Mouse (Mus musculus) hindbrain, embryonic 10.5 days (tissue): Measurements from ENCODE around the gene Hps5. TPM values are rescaled to one million over a fixed set of nuclear protein-coding genes. Genes with fewer than 3 reads are reported as not detected.
"Not testable (repeated sequence)": the region's sequence is repeated elsewhere in the genome, so short reads cannot be mapped to it uniquely, and the experiment has no call there.

ENCODE experiments used
- DNase-seq: peaks from one replicate; pipeline ENCODE4 v3.0.0-alpha.2; 2017; ENCODE audit warnings: low spot score
- H3K27ac ChIP-seq: fragments of 300-500 bp; sonication (generic); 2 replicates; pipeline ENCODE4 v1.5.1; 2016; ENCODE audit warnings: mild to moderate bottlenecking, moderate library complexity
- H3K27me3 ChIP-seq: fragments of 300-500 bp; sonication (generic); 2 replicates; pipeline ENCODE4 v1.6.1; 2016; ENCODE audit warnings: mild to moderate bottlenecking; ENCODE audit not compliant: poor library complexity, insufficient read depth, severe bottlenecking
- H3K36me3 ChIP-seq: fragments of 300-500 bp; sonication (generic); 2 replicates; pipeline ENCODE4 v1.6.1; 2016; ENCODE audit warnings: mild to moderate bottlenecking, moderate library complexity
- H3K4me1 ChIP-seq: fragments of 300-500 bp; sonication (generic); replicated peaks from 2 replicates; pipeline ENCODE4 v1.6.1; 2016; ENCODE audit warnings: mild to moderate bottlenecking
- H3K4me3 ChIP-seq: fragments of 300-500 bp; sonication (generic); 2 replicates; pipeline ENCODE4 v1.5.1; 2016; ENCODE audit warnings: mild to moderate bottlenecking, moderate library complexity
- H3K9me3 ChIP-seq: fragments of 300-500 bp; sonication (generic); 2 replicates; pipeline ENCODE4 v1.6.1; 2016; ENCODE audit warnings: mild to moderate bottlenecking, moderate library complexity
- WGBS: fragments of 180-500 bp; shearing (Covaris S2); methylation state at CpG from one replicate; pipeline ENCODE4 v1.1.7; 2016; 5-methylcytosine and 5-hydroxymethylcytosine counted together
- polyA plus RNA-seq: library from polyadenylated mRNA; unstranded; fragments of >200 nt; fragmentation: Nextera tagmentation; extraction: Ambion mirVana; gene quantifications from 2 replicates; pipeline ENCODE4 v1.2.1, GENCODE M21; 2016

The Hps5 gene
- polyA plus RNA-seq, 1 experiment from 2014 or later: 21.1 TPM

- 90% methylated on average over 7 of the region's 7 CpGs for WGBS
- H3K27ac ChIP-seq: no peak overlapping the region
- no peaks in the 10 kb centered on the region for H3K27me3 ChIP-seq
- H3K9me3 ChIP-seq: no peaks in the 10 kb centered on the region
- no peak overlapping the region for H3K4me3 ChIP-seq
- H3K4me1 ChIP-seq: no peaks in the 10 kb centered on the region
- DNase-seq: no peak
- H3K36me3 ChIP-seq: no peaks in the 10 kb centered on the region
Observed at GRCm38 (mm10) chr7:46746381-46746780, 49.5 kb downstream of the Hps5 start.

- H3K9me3 ChIP-seq: no peaks in the 10 kb centered on the region
- no peaks in the 10 kb centered on the region for H3K36me3 ChIP-seq
- H3K4me3 ChIP-seq: no peak overlapping the region
- no peak overlapping the region for H3K27ac ChIP-seq
- H3K4me1 ChIP-seq: no peaks in the 10 kb centered on the region
- no peak for DNase-seq
- WGBS: 84% methylated on average over 3 of the region's 3 CpGs
- H3K27me3 ChIP-seq: no peaks in the 10 kb centered on the region
Observed at GRCm38 (mm10) chr7:46745816-46746215, 50.0 kb downstream of the Hps5 start.

- not testable (repeated sequence) for DNase-seq, H3K36me3 ChIP-seq, H3K9me3 ChIP-seq, H3K27me3 ChIP-seq, H3K27ac ChIP-seq, H3K4me3 ChIP-seq, H3K4me1 ChIP-seq
- WGBS: 83% methylated on average over 3 of the region's 3 CpGs
Observed at GRCm38 (mm10) chr7:46742880-46743279, 53.0 kb downstream of the Hps5 start, which contains the start of gene Saa1. Saa1 (minus strand) TSS chr7:46742980.

- not testable (repeated sequence) for H3K4me3 ChIP-seq, DNase-seq, H3K4me1 ChIP-seq, H3K27me3 ChIP-seq, H3K27ac ChIP-seq, H3K36me3 ChIP-seq, H3K9me3 ChIP-seq
- 84% methylated on average over 5 of the region's 5 CpGs for WGBS
Observed at GRCm38 (mm10) chr7:46740041-46740440, 55.8 kb downstream of the Hps5 start.

GRCm38 (mm10) chr7:46738561-46739460 lies 57.1 kb downstream of the Hps5 start:
- H3K27me3 ChIP-seq: no peaks in the 10 kb centered on the region
- no peaks in the 10 kb centered on the region for H3K9me3 ChIP-seq
- H3K4me3 ChIP-seq: no peak overlapping the region
- H3K36me3 ChIP-seq: no peaks in the 10 kb centered on the region
- H3K27ac ChIP-seq: no peak overlapping the region
- H3K4me1 ChIP-seq: no peaks in the 10 kb centered on the region
- no peak for DNase-seq
- 84% methylated on average over 12 of the region's 12 CpGs for WGBS

- Histone ChIP-seq H3K4me3 (no peak overlapping the region), H3K4me1 (no peaks in the 10 kb centered on the region), H3K27ac (no peak overlapping the region), H3K27me3 (no peaks in the 10 kb centered on the region), H3K36me3 (no peaks in the 10 kb centered on the region), H3K9me3 (no peaks in the 10 kb centered on the region)
- no peak for DNase-seq
- 88% methylated on average over 2 of the region's 2 CpGs for WGBS
Observed at GRCm38 (mm10) chr7:46734983-46735382, 60.9 kb downstream of the Hps5 start.

- no peak within 1 kb of the TSS for H3K4me3 ChIP-seq
- H3K27me3 ChIP-seq: no peaks in the 10 kb centered on the region
- H3K9me3 ChIP-seq: no peaks in the 10 kb centered on the region
- no peaks in the 10 kb centered on the region for H3K36me3 ChIP-seq
- DNase-seq: no peak
- WGBS: 84% methylated on average over 4 of the region's 4 CpGs
- H3K4me1 ChIP-seq: no peaks in the 10 kb centered on the region
- H3K27ac ChIP-seq: no peak within 1 kb of the TSS
Observed at GRCm38 (mm10) chr7:46732458-46732857, 63.4 kb downstream of the Hps5 start, which contains the start of gene Saa4. Saa4 (minus strand) TSS chr7:46732603.

GRCm38 (mm10) chr7:46727584-46727983 lies 68.3 kb downstream of the Hps5 start:
- H3K4me1 ChIP-seq: no peaks in the 10 kb centered on the region
- no peaks in the 10 kb centered on the region for H3K9me3 ChIP-seq
- H3K27me3 ChIP-seq: no peaks in the 10 kb centered on the region
- no peak overlapping the region for H3K4me3 ChIP-seq
- DNase-seq: no peak
- WGBS: 88% methylated on average over 1 of the region's 1 CpGs
- H3K27ac ChIP-seq: no peak overlapping the region
- H3K36me3 ChIP-seq: no peaks in the 10 kb centered on the region

- no peak for DNase-seq
- no peak overlapping the region for H3K4me3 ChIP-seq
- no peaks in the 10 kb centered on the region for H3K36me3 ChIP-seq
- H3K27ac ChIP-seq: no peak overlapping the region
- H3K9me3 ChIP-seq: no peaks in the 10 kb centered on the region
- no peaks in the 10 kb centered on the region for H3K4me1 ChIP-seq
- peaks cover 4% of the 10 kb centered on the region; the same call in 1 of the 2 replicates for H3K27me3 ChIP-seq
- 85% methylated on average over 5 of the region's 5 CpGs for WGBS
Observed at GRCm38 (mm10) chr7:46724396-46724795, 71.5 kb downstream of the Hps5 start.

GRCm38 (mm10) chr7:46723849-46724248 lies 72.0 kb downstream of the Hps5 start:
- no peaks in the 10 kb centered on the region for H3K9me3 ChIP-seq
- no peaks in the 10 kb centered on the region for H3K36me3 ChIP-seq
- WGBS: 91% methylated on average over 3 of the region's 3 CpGs
- H3K4me3 ChIP-seq: no peak overlapping the region
- H3K27me3 ChIP-seq: peaks cover 4% of the 10 kb centered on the region; the same call in 1 of the 2 replicates
- no peak for DNase-seq
- H3K4me1 ChIP-seq: no peaks in the 10 kb centered on the region
- H3K27ac ChIP-seq: no peak overlapping the region

- Histone ChIP-seq H3K27ac (no peak overlapping the region), H3K4me1 (no peaks in the 10 kb centered on the region)
- 92% methylated on average over 6 of the region's 6 CpGs for WGBS
Observed at GRCm38 (mm10) chr7:46723354-46723753, 72.5 kb downstream of the Hps5 start.

GRCm38 (mm10) chr7:46720460-46720859 lies 75.4 kb downstream of the Hps5 start:
- H3K27me3 ChIP-seq: peaks cover 4% of the 10 kb centered on the region; the same call in 1 of the 2 replicates
- no peak for DNase-seq
- H3K36me3 ChIP-seq: no peaks in the 10 kb centered on the region
- H3K27ac ChIP-seq: no peak overlapping the region
- no peaks in the 10 kb centered on the region for H3K9me3 ChIP-seq
- WGBS: 77% methylated on average over 9 of the region's 9 CpGs
- H3K4me3 ChIP-seq: no peak overlapping the region
- no peaks in the 10 kb centered on the region for H3K4me1 ChIP-seq

More at GRCm38 (mm10) chr7:46723354-46723753, 72.5 kb downstream of the Hps5 start:
- Histone ChIP-seq H3K4me3 (no peak overlapping the region), H3K27me3 (peaks cover 4% of the 10 kb centered on the region; the same call in 1 of the 2 replicates), H3K36me3 (no peaks in the 10 kb centered on the region), H3K9me3 (no peaks in the 10 kb centered on the region)
- no peak for DNase-seq

- no peaks in the 10 kb centered on the region for H3K4me1 ChIP-seq
- H3K36me3 ChIP-seq: no peaks in the 10 kb centered on the region
- H3K4me3 ChIP-seq: no peak overlapping the region
- no peak overlapping the region for H3K27ac ChIP-seq
- 88% methylated on average over 7 of the region's 7 CpGs for WGBS
- peaks cover 4% of the 10 kb centered on the region; the same call in 1 of the 2 replicates for H3K27me3 ChIP-seq
- no peaks in the 10 kb centered on the region for H3K9me3 ChIP-seq
- DNase-seq: no peak
Observed at GRCm38 (mm10) chr7:46719526-46719925, 76.3 kb downstream of the Hps5 start.
